Mouse (Mus musculus) CH12.LX (cell line): ENCODE results near the gene Mxd1. TPM values are rescaled to one million over a fixed set of nuclear protein-coding genes. Genes with fewer than 3 reads are reported as not detected.

Experiments used
- DNase-seq: peaks from one replicate; pipeline ENCODE4 v3.0.0-alpha.2; 2013; ENCODE audit errors: extremely low read depth
- H3K27ac ChIP-seq: 2 replicates; pipeline ENCODE4 v1.5.1; 2012; ENCODE audit warnings: low read depth, mild to moderate bottlenecking, control low read depth, moderate library complexity; ENCODE audit not compliant: insufficient read depth
- H3K27me3 ChIP-seq: replicated peaks from 2 replicates; pipeline ENCODE3; 2012; ENCODE audit warnings: inconsistent platforms
- H3K36me3 ChIP-seq, 2 experiments: replicated peaks in 1 of 2; 2 replicates each; pipeline versions ENCODE3 to v1.6.1; 2012; ENCODE audit warnings: inconsistent platforms in 1 of 2, low read length in 1 of 2, mild to moderate bottlenecking in 1 of 2, mixed read lengths in 1 of 2, moderate library complexity in 1 of 2; ENCODE audit not compliant: control insufficient read depth in 1 of 2, insufficient read depth in 1 of 2
- H3K4me1 ChIP-seq, 2 experiments: 2 replicates each; pipeline ENCODE4 v1.6.1; 2012; ENCODE audit warnings: inconsistent platforms in 1 of 2, moderate library complexity in 1 of 2; ENCODE audit not compliant: insufficient read depth in 2 of 2, control insufficient read depth in 1 of 2
- H3K4me2 ChIP-seq: 2 replicates; pipeline ENCODE4 v1.6.1; 2012; ENCODE audit warnings: low read depth, mild to moderate bottlenecking, control low read depth; ENCODE audit not compliant: poor library complexity, insufficient read depth, severe bottlenecking
- H3K4me3 ChIP-seq, 3 experiments: fragments of 150-350 bp in 1 of 3; sonication (generic) in 1 of 3; replicated peaks in 1 of 3; 2 replicates each; pipeline versions ENCODE3 to v1.5.1; 2011 to 2012; ENCODE audit warnings: low read depth in 2 of 3, low read length in 2 of 3, mild to moderate bottlenecking in 2 of 3, moderate library complexity in 2 of 3, control low read depth in 1 of 3, improper control_type of control experiment in 1 of 3, inconsistent platforms in 1 of 3, mixed read lengths in 1 of 3; ENCODE audit not compliant: poor library complexity in 1 of 3
- H3K79me2 ChIP-seq: replicated peaks from 2 replicates; pipeline ENCODE4 v1.6.1; 2012; ENCODE audit warnings: mild to moderate bottlenecking, moderate library complexity; ENCODE audit not compliant: control insufficient read depth, poor library complexity, insufficient read depth, severe bottlenecking; ENCODE audit errors: extremely low read depth
- H3K9ac ChIP-seq: 2 replicates; pipeline ENCODE4 v1.6.1; 2012; ENCODE audit warnings: low read depth, mild to moderate bottlenecking, control low read depth, moderate library complexity; ENCODE audit not compliant: insufficient read depth
- H3K9me3 ChIP-seq: replicated peaks from 2 replicates; pipeline ENCODE3; 2012; ENCODE audit warnings: low read length, inconsistent platforms, mixed read lengths
- BHLHE40 ChIP-seq: IDR thresholded peaks from 2 replicates; pipeline ENCODE4 v1.6.1; 2011; ENCODE audit warnings: mild to moderate bottlenecking, low read depth, low read length, improper control_type of control experiment
- CHD2 ChIP-seq: IDR thresholded peaks from 2 replicates; pipeline ENCODE4 v1.6.1; 2011; ENCODE audit warnings: low read length, improper control_type of control experiment
- ELF1 ChIP-seq: IDR thresholded peaks from 2 replicates; pipeline ENCODE4 v1.6.1; 2014; ENCODE audit warnings: low read depth, mild to moderate bottlenecking, inconsistent platforms, low read length, improper control_type of control experiment
- ETS1 ChIP-seq: conservative IDR thresholded peaks from 2 replicates; pipeline ENCODE4 v1.6.1; 2012; ENCODE audit warnings: low read depth, mild to moderate bottlenecking, inconsistent platforms, low read length, improper control_type of control experiment, moderate library complexity
- GABPA ChIP-seq: IDR thresholded peaks from 2 replicates; pipeline ENCODE4 v1.6.1; 2012; ENCODE audit warnings: low read depth, low read length, improper control_type of control experiment, inconsistent platforms; ENCODE audit not compliant: insufficient replicate concordance
- MAFK ChIP-seq: IDR thresholded peaks from 2 replicates; pipeline ENCODE4 v1.6.1; 2011; ENCODE audit warnings: low read length, improper control_type of control experiment; ENCODE audit not compliant: insufficient replicate concordance
- MEF2A ChIP-seq: IDR thresholded peaks from 2 replicates; pipeline ENCODE4 v1.6.1; 2014; ENCODE audit warnings: low read depth, mild to moderate bottlenecking, inconsistent platforms, low read length, improper control_type of control experiment, borderline replicate concordance
- MYC ChIP-seq: IDR thresholded peaks from 2 replicates; pipeline ENCODE4 v1.6.1; 2011; ENCODE audit warnings: low read depth, mild to moderate bottlenecking, improper control_type of control experiment, low read length
- NELFE ChIP-seq: IDR thresholded peaks from 2 replicates; pipeline ENCODE4 v1.6.1; 2011; ENCODE audit warnings: low read depth, low read length, improper control_type of control experiment
- NRF1 ChIP-seq: IDR thresholded peaks from 2 replicates; pipeline ENCODE4 v1.6.1; 2014; ENCODE audit warnings: low read depth, mild to moderate bottlenecking, inconsistent platforms, low read length, improper control_type of control experiment, moderate library complexity
- PAX5 ChIP-seq: IDR thresholded peaks from 2 replicates; pipeline ENCODE4 v1.6.1; 2012; ENCODE audit warnings: low read length, inconsistent platforms, mixed read lengths
- POLR2AphosphoS2 ChIP-seq: IDR thresholded peaks from 2 replicates; pipeline ENCODE4 v1.6.1; 2011; ENCODE audit warnings: low read depth, low read length, improper control_type of control experiment
- RCOR1 ChIP-seq: conservative IDR thresholded peaks from 2 replicates; pipeline ENCODE4 v1.6.1; 2012; ENCODE audit warnings: low read depth, mild to moderate bottlenecking, inconsistent platforms, low read length, improper control_type of control experiment
- SIN3A ChIP-seq: IDR thresholded peaks from 2 replicates; pipeline ENCODE4 v1.6.1; 2012; ENCODE audit warnings: low read length, improper control_type of control experiment, inconsistent platforms
- SMC3 ChIP-seq: IDR thresholded peaks from 2 replicates; pipeline ENCODE4 v1.6.1; 2011; ENCODE audit warnings: low read depth, low read length, improper control_type of control experiment
- UBTF ChIP-seq: IDR thresholded peaks from 2 replicates; pipeline ENCODE4 v1.6.1; 2012; ENCODE audit warnings: low read depth, mild to moderate bottlenecking, inconsistent platforms, low read length, improper control_type of control experiment, moderate library complexity
- USF1 ChIP-seq: IDR thresholded peaks from 2 replicates; pipeline ENCODE4 v1.6.1; 2014; ENCODE audit warnings: low read depth, mild to moderate bottlenecking, inconsistent platforms, low read length, improper control_type of control experiment
- ZKSCAN1 ChIP-seq: IDR thresholded peaks from 2 replicates; pipeline ENCODE4 v1.6.1; 2012; ENCODE audit warnings: low read depth, inconsistent platforms, low read length, improper control_type of control experiment, borderline replicate concordance
- ZMIZ1 ChIP-seq: IDR thresholded peaks from 2 replicates; pipeline ENCODE4 v1.6.1; 2012; ENCODE audit warnings: low read depth, mild to moderate bottlenecking, inconsistent platforms, low read length, improper control_type of control experiment
- ZNF384 ChIP-seq: IDR thresholded peaks from 2 replicates; pipeline ENCODE4 v1.6.1; 2012; ENCODE audit warnings: low read depth, low read length, improper control_type of control experiment, inconsistent platforms
- dilution Hi-C: fragments of 300-500 bp; cut with MboI; formaldehyde crosslinking; loops from 2 replicates; pipeline ENCODE4 v1.14.3; 2020; ENCODE audit warnings: low sequenced_read_pairs; ENCODE audit not compliant: extremely low pct_unique_long_range_greater_than_20kb, extremely low pct_ligation_motif_present
- in situ Hi-C: fragments of 300-500 bp; cut with MboI; formaldehyde crosslinking; loops from 3 replicates; pipeline ENCODE4 v1.14.3; 2019; ENCODE audit warnings: low sequenced_read_pairs, low pct_ligation_motif_present, low pct_unique_long_range_greater_than_20kb, mixed read lengths
- polyA plus RNA-seq: library from polyadenylated mRNA; unstranded; fragments of >175 nt; gene quantifications from 2 replicates; pipeline ENCODE4 v1.2.1, GENCODE M21; 2012; ENCODE audit warnings: low read depth; ENCODE audit not compliant: insufficient read length
- total RNA-seq, 2 experiments: library from RNA; depleted of rRNA; stranded (reverse); fragments of 300-350 nt in 1 of 2; fragments of >200 nt in 1 of 2; gene quantifications; 2 replicates each; pipeline ENCODE4 v1.2.3; 2012 to 2014

The Mxd1 gene
- total and polyA plus RNA-seq, 3 experiments, result 0.50 to 1.6 (median 0.97) TPM

GRCm38 (mm10) chr6:86637860-86638259 lies 31.1 kb downstream of the Mxd1 start:
- Histone ChIP-seq H3K4me1 (peaks cover 9 to 18% of the 10 kb centered on the region in 2 experiments), H3K4me2 (no peak overlapping the region)

GRCm38 (mm10) chr6:86637171-86637835 lies 31.7 kb downstream of the Mxd1 start:
- dilution Hi-C loops, result no loop called here

More at GRCm38 (mm10) chr6:86637860-86638259, 31.1 kb downstream of the Mxd1 start:
- no peak for TF ChIP-seq USF1
- no peak overlapping the region for H3K9ac ChIP-seq
- no peak overlapping the region for H3K4me3 ChIP-seq
- no peak overlapping the region for H3K27ac ChIP-seq
- DNase-seq, result no peak
- no peaks in the 10 kb centered on the region for H3K9me3 ChIP-seq
- no peaks in the 10 kb centered on the region for H3K36me3 ChIP-seq
- H3K79me2 ChIP-seq, result no peaks in the 10 kb centered on the region
- dilution Hi-C loops (no loop called here), in situ Hi-C loops (no loop called here)
- H3K27me3 ChIP-seq, result peaks cover under 1% of the 10 kb centered on the region

DNA sequence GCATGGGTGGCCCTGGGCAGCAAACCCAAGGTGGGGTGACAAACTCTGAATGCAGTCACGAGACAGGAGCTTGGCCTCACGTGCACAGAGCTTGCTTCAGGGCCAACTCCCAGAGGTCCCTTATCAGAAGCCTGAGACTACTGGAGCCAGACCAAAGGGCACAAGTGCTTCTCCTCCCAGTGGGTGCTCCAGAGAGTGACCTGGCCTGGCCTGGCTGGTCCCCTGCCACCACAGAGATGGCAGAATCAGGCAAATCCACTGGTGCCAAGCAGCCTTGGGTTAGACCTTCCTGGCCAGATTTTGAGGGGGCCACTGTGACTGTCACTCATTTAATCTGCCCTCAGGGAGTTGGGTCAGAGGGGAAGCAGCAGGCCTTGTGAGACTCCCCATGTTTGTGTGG lies 32.5 kb downstream of the Mxd1 start:
- dilution Hi-C loops, result no loop called here
- no peaks in the 10 kb centered on the region for H3K79me2 ChIP-seq
- peaks cover 9 to 18% of the 10 kb centered on the region in 2 experiments for H3K4me1 ChIP-seq
- TF ChIP-seq BHLHE40 (peak; percentile 73), ETS1 (no peak)
- H3K36me3 ChIP-seq, result no peaks in the 10 kb centered on the region
- H3K27ac ChIP-seq, result no peak overlapping the region
- H3K9ac ChIP-seq, result no peak overlapping the region
- in situ Hi-C loops, result no loop called here
- no peak overlapping the region for H3K4me3 ChIP-seq
- H3K4me2 ChIP-seq, result no peak overlapping the region
- peaks cover 3% of the 10 kb centered on the region for H3K27me3 ChIP-seq
- no peaks in the 10 kb centered on the region for H3K9me3 ChIP-seq
- DNase-seq, result no peak

More at GRCm38 (mm10) chr6:86637171-86637835, 31.7 kb downstream of the Mxd1 start:
- Histone ChIP-seq H3K4me1 (peaks cover 9 to 18% of the 10 kb centered on the region in 2 experiments), H3K4me2 (no peak overlapping the region), H3K27ac (no peak overlapping the region)
- DNase-seq, result no peak
- in situ Hi-C loops, result no loop called here
- no peak for TF ChIP-seq ELF1
- no peak for TF ChIP-seq ZNF384
- no peak for TF ChIP-seq ZKSCAN1
- TF ChIP-seq ETS1, result no peak
- TF ChIP-seq UBTF, result no peak
- TF ChIP-seq MAFK, result no peak
- TF ChIP-seq BHLHE40, result no peak
- no peak for TF ChIP-seq SMC3
- TF ChIP-seq NELFE, result no peak
- no peak for TF ChIP-seq GABPA
- no peak for TF ChIP-seq POLR2AphosphoS2
- no peak for TF ChIP-seq SIN3A
- TF ChIP-seq MEF2A, result no peak
- no peak for TF ChIP-seq PAX5
- no peak for TF ChIP-seq MYC
- TF ChIP-seq RCOR1, result no peak
- no peak for TF ChIP-seq USF1
- TF ChIP-seq ZMIZ1, result no peak
- no peak for TF ChIP-seq NRF1
- TF ChIP-seq CHD2, result no peak
- TF ChIP-seq, all 38 proteins: peak for 0
- H3K4me3 ChIP-seq, result no peak overlapping the region
- peaks cover 3% of the 10 kb centered on the region for H3K27me3 ChIP-seq
- no peak overlapping the region for H3K9ac ChIP-seq
- no peaks in the 10 kb centered on the region for H3K79me2 ChIP-seq
- H3K9me3 ChIP-seq, result no peaks in the 10 kb centered on the region
- no peaks in the 10 kb centered on the region for H3K36me3 ChIP-seq
